Mouse (Mus musculus) midbrain, embryonic 10.5 days (tissue): ENCODE measurements around the gene Adgrl3. TPM values are rescaled to one million over a fixed set of nuclear protein-coding genes. Genes with fewer than 3 reads are reported as not detected.

Source experiments
- DNase-seq: peaks from one replicate; pipeline ENCODE4 v3.0.0-alpha.2; 2017; ENCODE audit warnings: low spot score
- H3K27ac ChIP-seq: fragments of 300-500 bp; sonication (generic); replicated peaks from 2 replicates; pipeline ENCODE4 v1.5.1; 2016; ENCODE audit warnings: mild to moderate bottlenecking
- H3K27me3 ChIP-seq: fragments of 300-500 bp; sonication (generic); 2 replicates; pipeline ENCODE4 v1.6.1; 2016; ENCODE audit warnings: low read depth, mild to moderate bottlenecking; ENCODE audit not compliant: poor library complexity, severe bottlenecking
- H3K36me3 ChIP-seq: fragments of 300-500 bp; sonication (generic); 2 replicates; pipeline ENCODE4 v1.6.1; 2016; ENCODE audit warnings: mild to moderate bottlenecking, moderate library complexity
- H3K4me1 ChIP-seq: fragments of 300-500 bp; sonication (generic); 2 replicates; pipeline ENCODE4 v1.6.1; 2016
- H3K4me3 ChIP-seq: fragments of 300-500 bp; sonication (generic); 2 replicates; pipeline ENCODE4 v1.5.1; 2016; ENCODE audit warnings: mild to moderate bottlenecking, moderate library complexity
- H3K9me3 ChIP-seq: fragments of 300-500 bp; sonication (generic); replicated peaks from 2 replicates; pipeline ENCODE4 v1.6.1; 2016; ENCODE audit warnings: mild to moderate bottlenecking
- WGBS: fragments of 180-500 bp; shearing (Covaris S2); methylation state at CpG from one replicate; pipeline ENCODE4 v1.1.7; 2016; 5-methylcytosine and 5-hydroxymethylcytosine counted together
- polyA plus RNA-seq: library from polyadenylated mRNA; unstranded; fragments of >200 nt; fragmentation: Nextera tagmentation; extraction: Ambion mirVana; gene quantifications from 2 replicates; pipeline ENCODE4 v1.2.1, GENCODE M21; 2016

Gene Adgrl3
- polyA plus RNA-seq, 1 experiment from 2014 or later: 11.7 TPM

- Histone ChIP-seq H3K4me1 (no peaks in the 10 kb centered on the region), H3K4me3 (no peak overlapping the region), H3K27me3 (no peaks in the 10 kb centered on the region), H3K36me3 (no peaks in the 10 kb centered on the region), H3K9me3 (no peaks in the 10 kb centered on the region), H3K27ac (no peak overlapping the region)
- no peak for DNase-seq
- 58% methylated on average over 1 of the region's 1 CpGs for WGBS
These were observed 265.7 kb downstream of the Adgrl3 start for GRCm38 (mm10) chr5:81285643-81286042.

- no peak overlapping the region for H3K4me3 ChIP-seq
- H3K4me1 ChIP-seq: no peaks in the 10 kb centered on the region
- H3K27me3 ChIP-seq: no peaks in the 10 kb centered on the region
- peaks cover 2% of the 10 kb centered on the region; the same call in 1 of the 2 replicates for H3K9me3 ChIP-seq
- no peak overlapping the region for H3K27ac ChIP-seq
- no peak for DNase-seq
- H3K36me3 ChIP-seq: no peaks in the 10 kb centered on the region
These were observed 281.9 kb downstream of the Adgrl3 start for GRCm38 (mm10) chr5:81301874-81302273.

DNA sequence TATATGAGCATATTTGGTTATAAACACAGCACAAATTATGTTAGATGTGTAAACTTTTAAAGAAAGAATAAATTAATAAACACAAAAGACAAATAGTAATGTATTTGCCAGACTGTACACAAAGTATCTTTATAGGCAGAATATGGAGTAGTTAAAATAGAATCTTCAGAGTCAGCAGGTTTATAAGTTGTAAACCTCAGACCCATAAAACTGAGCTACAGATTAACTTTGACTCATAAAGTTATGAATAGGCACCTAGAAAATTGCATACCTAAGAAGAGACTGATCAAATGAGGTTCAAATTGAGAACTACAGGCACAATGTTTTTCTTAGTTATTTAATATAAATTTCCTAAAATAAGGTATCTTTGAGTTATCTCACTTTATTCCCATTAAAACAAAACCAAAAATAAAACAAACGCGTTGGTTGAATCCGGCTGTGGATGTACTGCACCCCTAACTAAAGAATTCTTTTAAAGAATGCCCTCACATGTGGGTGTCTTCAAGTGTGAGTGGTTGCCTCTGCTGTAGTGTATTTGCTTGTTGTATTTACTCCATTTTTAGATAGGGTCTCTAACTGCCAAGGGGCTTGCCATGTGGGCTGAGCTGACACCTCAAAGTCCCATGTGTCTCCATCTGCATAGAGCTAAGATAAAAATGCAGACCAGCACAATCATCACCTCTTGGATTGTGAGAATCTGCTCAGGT lies 297.6 kb downstream of the Adgrl3 start:
- H3K36me3 ChIP-seq: no peaks in the 10 kb centered on the region
- no peaks in the 10 kb centered on the region for H3K27me3 ChIP-seq
- H3K9me3 ChIP-seq: no peaks in the 10 kb centered on the region
- H3K27ac ChIP-seq: no peak overlapping the region
- no peak overlapping the region for H3K4me3 ChIP-seq
- 97% methylated on average over 3 of the region's 3 CpGs for WGBS
- no peak for DNase-seq
- no peaks in the 10 kb centered on the region for H3K4me1 ChIP-seq

DNA sequence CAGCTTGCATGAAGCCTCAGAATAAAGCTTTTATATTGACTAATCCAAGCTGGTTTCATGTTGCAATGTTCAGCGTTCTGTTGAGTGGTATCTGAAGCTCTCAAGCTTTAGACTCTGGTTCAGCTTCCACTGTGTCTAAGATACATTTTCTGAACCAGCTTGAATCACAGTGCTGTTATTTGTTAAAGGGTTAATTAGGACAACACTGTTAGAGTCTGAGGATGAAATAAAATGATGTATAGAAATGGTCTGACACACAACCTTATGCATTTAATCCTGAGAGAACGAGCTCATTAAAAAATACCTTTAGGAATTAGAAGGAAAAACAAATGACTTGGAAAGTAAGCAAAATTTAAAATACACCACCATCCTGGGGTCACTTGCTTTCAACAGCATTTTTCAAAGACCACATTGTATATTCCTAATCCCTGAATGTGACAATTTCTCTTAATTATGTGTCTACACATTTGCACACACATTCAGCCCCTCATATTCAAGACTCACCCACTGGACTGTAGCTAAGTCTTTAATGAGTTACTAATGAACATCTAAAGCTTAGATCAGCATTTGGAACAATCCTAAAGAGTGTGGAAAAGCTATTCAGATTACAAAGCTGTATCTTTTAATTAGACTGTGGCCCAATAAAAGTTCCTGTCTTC lies 301.5 kb downstream of the Adgrl3 start:
- no peaks in the 10 kb centered on the region for H3K9me3 ChIP-seq
- no peaks in the 10 kb centered on the region for H3K27me3 ChIP-seq
- no peaks in the 10 kb centered on the region for H3K36me3 ChIP-seq
- 71% methylated on average over 2 of the region's 2 CpGs for WGBS
- H3K4me1 ChIP-seq: no peaks in the 10 kb centered on the region
- H3K27ac ChIP-seq: no peak overlapping the region
- DNase-seq: no peak
- H3K4me3 ChIP-seq: no peak overlapping the region

DNA sequence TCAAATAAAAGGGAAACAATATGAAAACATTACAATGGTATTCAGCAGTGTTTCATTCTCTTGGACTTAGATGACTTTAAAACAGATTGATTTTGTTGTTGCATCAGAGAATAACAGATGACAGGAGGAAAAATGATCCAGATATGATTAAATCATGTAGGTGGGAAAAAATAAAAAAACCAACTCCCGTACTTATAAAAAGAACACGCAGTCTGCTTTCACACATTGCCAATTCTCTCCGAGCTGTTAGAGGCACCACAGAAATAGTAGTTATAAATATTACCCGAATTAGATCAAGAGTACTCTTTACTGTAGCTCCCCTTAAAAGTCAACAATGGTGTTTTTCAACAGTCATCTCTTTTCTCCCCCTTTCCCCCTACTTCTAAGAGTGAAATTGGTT lies 302.1 kb downstream of the Adgrl3 start:
- Histone ChIP-seq H3K9me3 (no peaks in the 10 kb centered on the region), H3K4me3 (no peak overlapping the region), H3K4me1 (no peaks in the 10 kb centered on the region), H3K36me3 (no peaks in the 10 kb centered on the region), H3K27me3 (no peaks in the 10 kb centered on the region), H3K27ac (no peak overlapping the region)
- DNase-seq: no peak
- WGBS: 95% methylated on average over 4 of the region's 4 CpGs

GRCm38 (mm10) chr5:81326916-81327315 lies 307.0 kb downstream of the Adgrl3 start:
- no peak overlapping the region for H3K27ac ChIP-seq
- no peak for DNase-seq
- H3K4me3 ChIP-seq: no peak overlapping the region
- WGBS: 79% methylated on average over 4 of the region's 4 CpGs
- no peaks in the 10 kb centered on the region for H3K36me3 ChIP-seq
- 0 out of 2 replicates have a peak, but pooled peaks cover 7% of the 10 kb centered on the region for H3K27me3 ChIP-seq
- peaks cover 5% of the 10 kb centered on the region for H3K4me1 ChIP-seq
- H3K9me3 ChIP-seq: no peaks in the 10 kb centered on the region

GRCm38 (mm10) chr5:81327392-81327791 lies 307.5 kb downstream of the Adgrl3 start:
- H3K4me3 ChIP-seq: no peak overlapping the region
- H3K9me3 ChIP-seq: no peaks in the 10 kb centered on the region
- WGBS: 90% methylated on average over 1 of the region's 1 CpGs
- H3K27ac ChIP-seq: no peak overlapping the region
- peaks cover 5% of the 10 kb centered on the region for H3K4me1 ChIP-seq
- H3K36me3 ChIP-seq: no peaks in the 10 kb centered on the region
- no peak for DNase-seq
- H3K27me3 ChIP-seq: 0 out of 2 replicates have a peak, but pooled peaks cover 7% of the 10 kb centered on the region

DNA sequence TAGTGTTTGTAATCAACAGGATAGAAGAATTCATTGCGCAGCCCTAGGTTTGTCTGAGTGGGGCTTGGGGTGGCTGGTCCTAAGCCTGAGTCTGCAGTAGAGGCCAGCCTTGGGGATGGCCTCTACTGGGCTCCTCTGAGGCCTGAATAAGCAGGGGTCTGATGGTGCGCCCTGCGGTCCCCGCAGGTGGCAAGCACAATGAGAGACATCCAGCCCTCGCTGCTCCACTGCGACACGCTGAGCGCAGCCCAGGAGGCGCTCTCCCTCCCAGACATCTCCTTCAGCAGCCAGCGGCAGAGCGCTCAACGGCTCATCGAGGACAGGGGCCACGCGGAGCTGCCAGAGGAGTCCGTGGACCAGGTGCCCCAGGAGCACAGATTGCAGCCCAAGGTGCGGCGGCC lies 309.6 kb downstream of the Adgrl3 start:
- no peaks in the 10 kb centered on the region for H3K36me3 ChIP-seq
- H3K27ac ChIP-seq: 0 out of 2 replicates have a peak overlapping the region, but pooled peaks have one; percentile 13
- H3K4me3 ChIP-seq: peak overlapping the region; percentile 32
- H3K4me1 ChIP-seq: peaks cover 5% of the 10 kb centered on the region
- no peaks in the 10 kb centered on the region for H3K9me3 ChIP-seq
- 15% methylated on average over 18 of the region's 18 CpGs for WGBS
- peak; percentile 25 for DNase-seq
- 0 out of 2 replicates have a peak, but pooled peaks cover 7% of the 10 kb centered on the region for H3K27me3 ChIP-seq

- H3K36me3 ChIP-seq: no peaks in the 10 kb centered on the region
- WGBS: 15% methylated on average over 1 of the region's 1 CpGs
These were observed 324.4 kb downstream of the Adgrl3 start for GRCm38 (mm10) chr5:81344330-81344729.

GRCm38 (mm10) chr5:81345096-81345435 lies 325.1 kb downstream of the Adgrl3 start:
- WGBS: 57% methylated on average over 3 of the region's 3 CpGs
- Histone ChIP-seq H3K9me3 (no peaks in the 10 kb centered on the region), H3K27me3 (no peaks in the 10 kb centered on the region; the same call in 1 of the 2 replicates), H3K36me3 (no peaks in the 10 kb centered on the region), H3K4me3 (no peak overlapping the region), H3K4me1 (peaks cover 30% of the 10 kb centered on the region), H3K27ac (no peak overlapping the region)
- DNase-seq: no peak

More at GRCm38 (mm10) chr5:81344330-81344729, 324.4 kb downstream of the Adgrl3 start:
- Histone ChIP-seq H3K27me3 (no peaks in the 10 kb centered on the region; the same call in 1 of the 2 replicates), H3K4me3 (no peak overlapping the region), H3K4me1 (peaks cover 30% of the 10 kb centered on the region), H3K9me3 (no peaks in the 10 kb centered on the region), H3K27ac (no peak overlapping the region)
- peak; percentile 22 for DNase-seq

GRCm38 (mm10) chr5:81345436-81346131 lies 325.6 kb downstream of the Adgrl3 start:
- no peak overlapping the region for H3K4me3 ChIP-seq
- no peaks in the 10 kb centered on the region; the same call in 1 of the 2 replicates for H3K27me3 ChIP-seq
- H3K27ac ChIP-seq: no peak overlapping the region
- WGBS: 49% methylated on average over 9 of the region's 9 CpGs
- no peaks in the 10 kb centered on the region for H3K9me3 ChIP-seq
- DNase-seq: peak; percentile 11
- peaks cover 30% of the 10 kb centered on the region for H3K4me1 ChIP-seq
- no peaks in the 10 kb centered on the region for H3K36me3 ChIP-seq

GRCm38 (mm10) chr5:81347571-81347970 lies 327.6 kb downstream of the Adgrl3 start:
- Histone ChIP-seq H3K36me3 (no peaks in the 10 kb centered on the region), H3K4me1 (peaks cover 30% of the 10 kb centered on the region), H3K4me3 (no peak overlapping the region), H3K27me3 (no peaks in the 10 kb centered on the region; the same call in 1 of the 2 replicates), H3K9me3 (no peaks in the 10 kb centered on the region), H3K27ac (no peak overlapping the region)
- WGBS: 51% methylated on average over 4 of the region's 4 CpGs
- no peak for DNase-seq

- no peak for DNase-seq
- WGBS: 33% methylated on average over 2 of the region's 2 CpGs
These were observed 339.6 kb downstream of the Adgrl3 start for GRCm38 (mm10) chr5:81359560-81359959.

More at GRCm38 (mm10) chr5:81359560-81359959, 339.6 kb downstream of the Adgrl3 start:
- Histone ChIP-seq H3K9me3 (no peaks in the 10 kb centered on the region), H3K4me3 (no peak overlapping the region), H3K27me3 (no peaks in the 10 kb centered on the region), H3K36me3 (no peaks in the 10 kb centered on the region), H3K4me1 (peaks cover 6% of the 10 kb centered on the region), H3K27ac (no peak overlapping the region)
